Mouse (Mus musculus) liver, embryonic 14.5 days (tissue): Measurements from ENCODE around the gene Rgs7bp. TPM values are rescaled to one million over a fixed set of nuclear protein-coding genes. Genes with fewer than 3 reads are reported as not detected.

Experiments
- ATAC-seq: fragments of 200-750 bp; cut with Nextera tagmentation; 2 replicates; pipeline ENCODE4 v1.8.0; 2017; ENCODE audit warnings: moderate number of reproducible peaks, mild to moderate bottlenecking, moderate library complexity; ENCODE audit not compliant: insufficient read depth
- DNase-seq, 3 experiments: peaks; one replicate each; pipeline ENCODE4 v3.0.0-alpha.2; 2012 to 2013; ENCODE audit warnings: low read depth in 3 of 3, low spot score in 3 of 3
- H3K27ac ChIP-seq: fragments of 300-500 bp; sonication (generic); 2 replicates; pipeline ENCODE4 v1.5.1; 2014; ENCODE audit warnings: moderate library complexity, mild to moderate bottlenecking, control low read depth, inconsistent platforms
- H3K27me3 ChIP-seq: fragments of 300-500 bp; sonication (generic); 2 replicates; pipeline ENCODE4 v1.6.1; 2014; ENCODE audit warnings: mild to moderate bottlenecking, low read length, moderate library complexity; ENCODE audit not compliant: control insufficient read depth, insufficient read depth
- H3K36me3 ChIP-seq: fragments of 300-500 bp; sonication (generic); replicated peaks from 2 replicates; pipeline ENCODE4 v1.6.1; 2014; ENCODE audit warnings: low read depth; ENCODE audit not compliant: control insufficient read depth, insufficient read depth
- H3K4me1 ChIP-seq, 2 experiments: fragments of 200-500 bp in 1 of 2; fragments of 300-500 bp in 1 of 2; sonication (generic) in 1 of 2; replicated peaks; 2 replicates each; pipeline ENCODE4 v1.6.1; 2012 to 2014; ENCODE audit warnings: antibody characterized with exemption in 1 of 2, inconsistent platforms in 1 of 2, low read length in 1 of 2; ENCODE audit not compliant: control insufficient read depth in 2 of 2, insufficient read depth in 2 of 2
- H3K4me2 ChIP-seq: fragments of 300-500 bp; sonication (generic); 2 replicates; pipeline ENCODE4 v1.6.1; 2014; ENCODE audit warnings: low read depth, mild to moderate bottlenecking, control low read depth, moderate library complexity
- H3K4me3 ChIP-seq, 2 experiments: fragments of 200-500 bp in 1 of 2; fragments of 300-500 bp in 1 of 2; sonication (generic) in 1 of 2; 2 replicates each; pipeline ENCODE4 v1.5.1; 2012 to 2014; ENCODE audit warnings: low read depth in 2 of 2, low read length in 2 of 2, mild to moderate bottlenecking in 2 of 2, control low read depth in 1 of 2, inconsistent platforms in 1 of 2, moderate library complexity in 1 of 2; ENCODE audit not compliant: insufficient read depth in 1 of 2
- H3K9ac ChIP-seq: fragments of 300-500 bp; sonication (generic); replicated peaks from 2 replicates; pipeline ENCODE4 v1.6.1; 2014; ENCODE audit warnings: mild to moderate bottlenecking, control low read depth, moderate library complexity
- H3K9me3 ChIP-seq: fragments of 300-500 bp; sonication (generic); 2 replicates; pipeline ENCODE4 v1.6.1; 2016; ENCODE audit warnings: low read length, mixed read lengths; ENCODE audit not compliant: control insufficient read depth
- CTCF ChIP-seq: IDR thresholded peaks from 2 replicates; pipeline ENCODE4 v1.5.1; 2016; ENCODE audit warnings: antibody characterized with exemption, low read depth, control low read depth
- EP300 ChIP-seq: IDR thresholded peaks from 2 replicates; pipeline ENCODE4 v1.6.1; 2016; ENCODE audit warnings: antibody characterized with exemption, low read depth
- WGBS: fragments of 180-500 bp; shearing (Covaris S2); extraction: QIAGEN DNeasy Blood & Tissue Kit; methylation state at CpG from one replicate; pipeline ENCODE4 v1.1.7; 2014; ENCODE audit not compliant: insufficient replicate concordance; 5-methylcytosine and 5-hydroxymethylcytosine counted together
- polyA plus RNA-seq, 2 experiments: library from polyadenylated mRNA; depleted of rRNA in 1 of 2; stranded (reverse) in 1 of 2; unstranded in 1 of 2; fragments of >200 nt; fragmentation: Nextera tagmentation in 1 of 2; extraction: Ambion mirVana in 1 of 2; gene quantifications; 2 replicates each; pipeline versions ENCODE4 v1.2.1 to v1.2.3; 2012 to 2014

The Rgs7bp gene
- polyA plus RNA-seq, 2 experiments: 0.20 to 0.23 TPM

GRCm38 (mm10) chr13:104940483-104940882, 114.2 kb downstream of the Rgs7bp start:
- no peak overlapping the region for H3K27ac ChIP-seq
- no peaks in the 10 kb centered on the region for H3K36me3 ChIP-seq
- TF ChIP-seq CTCF: no peak
- TF ChIP-seq EP300: no peak
- DNase-seq (no peak), ATAC-seq (no peak)
- WGBS: 84% methylated on average over 8 of the region's 8 CpGs
- no peaks in the 10 kb centered on the region for H3K4me1 ChIP-seq
- H3K4me2 ChIP-seq: no peak overlapping the region
- no peak overlapping the region for H3K9ac ChIP-seq
- H3K9me3 ChIP-seq: no peaks in the 10 kb centered on the region
- no peak overlapping the region for H3K4me3 ChIP-seq
- no peaks in the 10 kb centered on the region for H3K27me3 ChIP-seq

- H3K36me3 ChIP-seq: no peaks in the 10 kb centered on the region
- H3K27ac ChIP-seq: no peak overlapping the region
- WGBS: 2% methylated on average over 4 of the region's 4 CpGs
- no peak overlapping the region for H3K4me2 ChIP-seq
- H3K9me3 ChIP-seq: no peaks in the 10 kb centered on the region
- DNase-seq: peak; percentile 18 to 32 (median 25)
- H3K4me3 ChIP-seq: no peak overlapping the region
- TF ChIP-seq CTCF (peak; percentile 66), EP300 (no peak)
- H3K27me3 ChIP-seq: no peaks in the 10 kb centered on the region
- H3K9ac ChIP-seq: no peak overlapping the region
- H3K4me1 ChIP-seq: no peaks in the 10 kb centered on the region
- no peak for ATAC-seq
These were observed 114.9 kb downstream of the Rgs7bp start for GRCm38 (mm10) chr13:104939856-104940255.

- Histone ChIP-seq H3K9me3 (no peaks in the 10 kb centered on the region), H3K4me3 (no peak overlapping the region), H3K27ac (no peak overlapping the region), H3K4me1 (no peaks in the 10 kb centered on the region), H3K27me3 (no peaks in the 10 kb centered on the region), H3K36me3 (no peaks in the 10 kb centered on the region), H3K9ac (no peak overlapping the region), H3K4me2 (no peak overlapping the region)
- 69% methylated on average over 13 of the region's 13 CpGs for WGBS
- no peak for ATAC-seq
- no peak for DNase-seq
- TF ChIP-seq EP300 (no peak), CTCF (no peak)
These were observed 115.7 kb downstream of the Rgs7bp start for GRCm38 (mm10) chr13:104938966-104939593.

GRCm38 (mm10) chr13:104937759-104938158, 117.0 kb downstream of the Rgs7bp start:
- DNase-seq (no peak), ATAC-seq (no peak)
- Histone ChIP-seq H3K9ac (no peak overlapping the region), H3K4me1 (no peaks in the 10 kb centered on the region), H3K27me3 (no peaks in the 10 kb centered on the region), H3K4me3 (no peak overlapping the region), H3K4me2 (peak overlapping the region; percentile 41), H3K27ac (no peak overlapping the region), H3K36me3 (no peaks in the 10 kb centered on the region), H3K9me3 (no peaks in the 10 kb centered on the region)
- WGBS: 5% methylated on average over 6 of the region's 6 CpGs
- TF ChIP-seq CTCF (no peak), EP300 (no peak)

GRCm38 (mm10) chr13:104936586-104936985, 118.1 kb downstream of the Rgs7bp start:
- Histone ChIP-seq H3K27ac (no peak overlapping the region), H3K36me3 (no peaks in the 10 kb centered on the region), H3K9me3 (no peaks in the 10 kb centered on the region), H3K4me1 (no peaks in the 10 kb centered on the region), H3K4me2 (no peak overlapping the region), H3K27me3 (no peaks in the 10 kb centered on the region), H3K4me3 (no peak overlapping the region), H3K9ac (no peak overlapping the region)
- 77% methylated on average over 2 of the region's 2 CpGs for WGBS
- no peak for DNase-seq
- no peak for ATAC-seq
- no peak for TF ChIP-seq EP300
